Mouse (Mus musculus): Measurements from ENCODE around the gene Pdgfc.

- TF ChIP-seq CTCF (conservative IDR thresholded peaks at IDR 0.05; ENCODE audit: low read length) = no peak
- no peak for TF ChIP-seq POU5F1 (IDR thresholded peaks at IDR 0.05; ENCODE audit: borderline replicate concordance, low read length)
- no peak for TF ChIP-seq NANOG (IDR thresholded peaks at IDR 0.05; ENCODE audit: borderline replicate concordance, low read length)
Observed at GRCm38 (mm10) chr3:81200647-81201046, 164.4 kb downstream of the Pdgfc start.

Data from E14TG2a.4 (cell line).